Mouse (Mus musculus) retina, embryonic 14.5 days (tissue): Measurements from ENCODE around the gene Insr.
A peak's percentile ranks its signal among the peaks of the same experiment; 100 is the strongest.

Experiments used
- DNase-seq: peaks from one replicate; pipeline ENCODE4 v3.0.0-alpha.2; 2015; ENCODE audit warnings: low spot score

Gene Insr

DNA sequence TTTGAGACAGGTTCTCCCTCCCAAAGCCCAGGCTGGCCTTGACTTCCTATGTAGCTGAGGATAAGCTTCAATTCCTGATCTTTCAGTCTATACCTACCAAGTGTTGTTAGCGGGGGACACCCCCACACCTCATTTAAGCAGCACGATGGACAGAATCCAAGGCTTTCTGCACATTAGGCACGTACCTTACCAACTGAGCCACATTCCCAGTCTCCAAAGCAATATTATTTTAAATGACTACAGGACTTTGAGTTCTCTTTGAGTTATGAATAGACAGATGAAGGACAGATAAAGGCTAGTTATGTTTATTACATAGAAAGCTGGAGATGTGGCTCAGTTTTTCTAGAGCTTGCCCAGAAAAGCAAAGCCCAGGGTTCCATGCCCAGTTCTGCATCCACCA is 5.6 kb downstream of the Insr start:
- DNase-seq, result no peak

DNA sequence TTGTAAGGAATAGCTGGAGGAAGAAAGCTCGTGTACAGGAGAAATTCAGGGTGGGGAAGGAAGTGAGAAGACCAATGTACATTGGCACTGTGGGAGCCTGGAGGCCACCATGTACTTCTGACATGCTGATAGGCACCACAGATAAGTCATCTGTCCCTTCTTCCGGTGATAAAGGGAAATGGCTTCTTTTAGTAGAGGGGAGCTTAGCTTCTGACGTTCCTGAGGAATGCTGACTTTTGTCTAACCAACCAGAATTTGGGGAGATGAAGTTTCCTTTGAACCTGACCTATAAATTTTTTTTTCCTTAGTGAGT is 12.0 kb downstream of the Insr start:
- DNase-seq, result no peak

DNA sequence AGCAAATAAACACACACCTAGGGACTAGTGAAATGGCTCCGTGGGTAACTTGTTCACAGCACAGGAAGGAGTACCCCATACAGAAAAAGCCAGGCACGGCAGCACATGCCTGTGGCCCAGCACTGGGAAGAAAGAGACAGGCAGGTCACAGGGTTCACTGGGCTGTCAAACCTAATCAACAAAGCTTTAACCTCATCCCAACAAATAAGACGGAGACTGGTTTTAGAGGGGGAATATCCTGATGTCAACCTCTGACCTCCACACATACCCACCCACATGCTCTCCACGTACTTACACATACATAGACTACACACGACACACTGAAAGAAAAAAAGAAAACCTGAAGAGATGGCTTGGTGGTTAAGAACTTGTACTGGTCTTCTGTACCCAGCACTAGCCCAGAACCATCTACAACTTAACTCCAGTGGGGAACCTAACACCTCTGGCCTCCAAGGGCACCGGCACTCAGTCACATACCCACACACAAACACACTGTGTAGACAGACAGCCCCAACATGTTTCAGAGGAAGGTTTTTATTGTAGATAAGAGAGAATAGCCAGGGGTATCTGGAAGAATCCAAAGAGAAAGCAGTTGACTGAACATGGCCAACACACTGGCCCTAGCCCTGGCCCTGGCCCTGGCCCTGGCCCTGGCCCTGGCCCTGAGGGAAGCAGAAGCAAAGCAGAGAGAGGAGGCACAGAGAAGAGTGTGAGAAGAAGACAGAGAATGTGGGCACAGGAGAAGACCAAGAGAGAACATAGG is 12.6 kb downstream of the Insr start:
- peak; percentile 73 for DNase-seq

DNA sequence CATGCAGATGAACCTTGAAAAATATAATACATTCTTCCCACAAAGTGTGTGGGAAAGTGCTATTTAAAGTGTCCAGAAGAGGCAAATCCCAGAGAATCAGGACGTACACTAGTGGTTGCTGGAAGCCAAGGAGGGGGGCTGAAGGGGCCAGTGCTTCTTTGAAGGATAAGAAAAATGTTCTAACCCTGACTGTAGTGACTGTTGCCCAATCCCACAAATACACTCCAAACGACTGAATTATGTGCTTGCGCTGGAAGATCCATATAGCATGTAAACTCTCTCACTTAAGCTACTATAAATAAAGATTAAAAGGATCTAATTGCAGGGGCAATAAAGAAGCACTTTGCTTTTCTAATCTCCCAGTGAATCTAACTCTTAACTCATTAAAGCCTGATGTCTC is 14.2 kb downstream of the Insr start:
- no peak for DNase-seq

DNA sequence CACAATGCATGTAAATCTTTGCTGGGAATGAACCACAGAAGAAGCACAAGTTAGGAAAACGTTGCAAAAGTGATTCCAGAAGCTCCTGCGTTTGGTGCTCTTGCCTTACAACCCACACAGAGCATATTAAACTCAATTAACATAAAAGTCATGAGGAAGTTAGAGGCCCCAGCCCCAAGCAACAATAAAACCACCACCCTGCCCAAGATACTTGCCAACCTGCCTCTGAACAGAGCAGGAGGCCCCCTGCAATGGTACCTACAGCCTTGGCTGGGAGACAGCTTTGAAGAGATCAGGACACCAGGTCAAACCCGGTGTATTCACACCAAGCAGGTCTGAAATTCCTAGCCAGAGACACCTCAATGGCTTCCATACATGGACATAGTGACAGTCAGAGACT is 16.6 kb downstream of the Insr start:
- no peak for DNase-seq

DNA sequence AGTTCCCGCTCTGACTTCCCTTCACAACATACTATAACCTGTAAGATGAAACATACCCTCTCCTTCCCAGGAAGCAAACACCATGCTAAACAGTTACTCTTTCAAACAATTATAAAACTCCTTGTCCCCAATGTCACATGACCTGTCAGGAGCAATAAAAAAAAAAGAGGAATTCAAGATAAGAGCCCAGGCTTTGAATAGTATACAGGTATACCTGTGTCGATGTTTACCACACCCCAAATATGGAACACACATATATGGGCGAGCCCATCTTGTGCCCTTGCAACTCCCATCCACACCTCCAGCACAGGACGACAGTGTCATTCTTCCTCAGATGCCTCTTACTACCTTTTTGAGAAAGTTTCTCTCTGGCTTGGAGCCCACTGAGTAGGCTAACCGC is 18.3 kb downstream of the Insr start:
- DNase-seq, result no peak

DNA sequence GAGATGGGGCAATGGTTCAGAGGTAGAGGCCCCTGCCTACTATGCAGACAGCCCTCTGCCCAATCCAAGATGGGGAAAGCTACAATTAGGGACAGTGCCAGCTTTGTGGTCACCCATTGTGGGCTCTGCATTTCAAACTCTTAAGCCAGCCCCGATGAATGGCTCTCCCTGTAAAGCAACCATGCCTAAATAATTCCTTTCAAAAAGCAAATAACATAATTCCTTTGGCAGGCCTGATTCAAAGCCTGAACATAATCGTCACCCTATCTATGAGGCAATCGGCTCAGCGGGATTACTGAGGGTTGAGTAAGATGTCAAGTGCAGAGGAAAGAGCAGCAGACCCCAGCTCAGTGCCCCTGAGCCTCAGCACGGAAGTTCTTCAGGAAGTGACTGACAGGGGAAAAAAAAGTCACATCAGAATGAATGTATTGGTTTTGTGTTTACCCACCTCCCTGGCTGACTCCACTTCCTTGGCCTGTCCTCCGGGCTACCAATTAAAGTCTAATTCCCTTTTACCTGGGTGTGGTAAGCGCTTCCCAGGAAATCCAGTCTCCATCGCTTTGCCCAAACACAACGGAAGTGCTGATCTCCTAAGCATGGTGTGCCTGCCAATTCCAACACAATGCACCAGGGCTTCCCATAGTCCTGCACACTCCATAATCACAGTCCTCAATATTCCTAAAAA is 19.1 kb downstream of the Insr start:
- peak; percentile 47 for DNase-seq

DNA sequence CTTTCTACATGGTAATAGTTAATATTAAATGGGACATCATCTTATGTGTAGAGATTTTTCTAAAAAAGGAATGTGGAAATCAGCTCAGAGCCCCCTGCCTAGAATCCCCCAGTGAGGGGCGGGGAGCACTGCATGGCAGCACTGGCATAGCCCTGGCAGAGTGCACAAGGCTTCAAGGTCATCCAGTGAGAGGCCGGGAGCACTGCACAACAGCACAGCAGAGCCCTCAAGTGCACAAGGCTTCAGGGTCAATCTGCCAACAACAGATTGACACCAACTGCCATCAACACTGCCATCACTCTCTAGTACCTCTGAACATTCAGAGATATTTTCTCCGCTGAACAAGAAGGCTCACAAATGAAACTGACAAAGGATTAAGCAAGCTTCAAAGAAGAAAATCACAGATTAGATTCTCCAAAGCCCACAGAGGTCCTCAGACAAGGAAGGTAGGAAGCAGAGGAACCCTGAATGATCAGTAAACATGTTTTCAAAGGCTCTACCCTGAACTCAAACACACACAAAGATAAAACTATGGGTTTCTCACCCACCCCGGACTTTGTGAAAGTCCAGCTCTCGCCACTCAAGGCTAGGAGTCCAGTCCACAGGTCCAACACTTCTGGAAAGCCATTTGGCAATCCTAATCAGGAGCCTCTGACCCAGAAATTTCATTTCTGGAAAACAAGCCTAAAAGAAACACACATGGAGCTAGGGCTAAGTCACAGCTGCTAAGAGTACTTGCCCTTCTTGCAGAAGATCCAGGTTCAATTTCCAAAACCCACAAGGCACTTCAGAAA is 23.1 kb downstream of the Insr start:
- no peak for DNase-seq

DNA sequence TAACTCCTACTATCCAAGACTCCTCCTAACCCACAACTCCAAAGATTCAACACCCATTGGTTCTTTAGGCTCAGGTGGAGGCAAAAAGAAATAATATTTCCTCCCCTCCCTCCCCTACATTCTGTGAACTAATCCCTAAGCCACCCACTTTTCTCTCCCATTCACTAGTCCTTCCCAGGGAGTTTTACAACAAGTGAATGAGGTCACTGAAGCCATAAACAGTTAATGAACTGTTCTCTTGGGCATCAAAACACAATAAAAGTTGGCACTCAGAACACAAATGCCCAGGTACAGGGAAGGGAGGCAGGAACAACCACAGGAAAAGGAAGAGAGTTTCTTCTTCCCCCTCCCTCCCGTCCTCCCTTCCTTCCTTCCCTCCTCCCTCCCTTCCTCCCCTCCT is 24.1 kb downstream of the Insr start:
- DNase-seq, result no peak

DNA sequence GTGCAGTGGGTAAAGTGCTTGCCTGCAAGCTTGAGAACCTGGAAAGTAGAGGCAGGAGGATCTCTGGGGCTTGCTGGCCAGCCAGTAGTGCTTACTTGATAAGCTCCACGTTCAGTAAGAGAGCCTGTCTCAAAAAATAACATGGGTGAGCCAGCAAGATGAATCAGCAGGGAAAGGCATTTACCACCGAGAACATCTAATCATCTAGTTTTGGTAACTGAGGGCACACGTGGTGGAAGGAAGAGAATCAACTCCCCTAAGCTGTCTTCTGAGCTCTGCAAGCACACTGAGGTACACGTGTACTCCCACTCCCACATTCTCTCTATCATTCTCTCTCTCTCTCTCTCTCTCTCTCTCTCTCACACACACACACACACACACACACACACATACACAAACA is 26.2 kb downstream of the Insr start:
- no peak for DNase-seq

DNA sequence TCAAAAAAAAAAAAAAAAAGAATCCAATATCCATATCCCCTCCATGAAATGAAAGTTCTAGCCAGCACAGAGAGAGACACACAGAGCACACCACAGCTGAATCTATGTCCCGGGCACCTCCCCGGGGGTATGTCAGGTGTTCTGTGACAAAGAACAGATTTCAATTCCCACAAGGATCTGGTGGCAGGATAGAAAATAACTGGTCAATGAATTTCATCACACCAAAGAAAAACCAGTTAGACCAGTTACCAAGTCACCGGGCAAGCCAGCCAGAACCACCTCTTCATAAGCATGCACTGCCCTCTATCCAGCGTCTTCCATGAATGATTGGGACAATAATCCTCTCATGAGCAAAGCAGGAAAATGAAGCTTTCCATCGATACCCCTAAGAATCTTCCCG is 26.8 kb downstream of the Insr start:
- no peak for DNase-seq

DNA sequence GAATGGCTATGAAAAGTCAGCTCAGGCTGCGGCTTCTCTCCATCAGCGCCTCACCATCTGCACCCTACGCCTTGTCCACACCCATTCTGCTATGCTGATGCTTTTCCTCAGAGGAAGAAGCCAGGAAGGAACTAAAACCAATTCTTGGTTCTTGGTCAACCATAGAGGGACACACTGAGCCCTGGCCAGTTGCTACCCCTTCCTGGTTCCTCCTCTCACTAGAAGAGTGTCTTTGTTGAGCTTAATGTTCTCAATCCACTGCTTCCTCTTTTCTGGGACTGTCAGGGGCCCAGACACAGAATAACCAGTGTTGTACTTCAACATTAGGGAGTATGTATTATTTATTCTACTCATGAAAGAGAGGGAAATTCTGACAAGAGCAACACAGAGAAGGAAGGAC is 28.3 kb downstream of the Insr start:
- no peak for DNase-seq

DNA sequence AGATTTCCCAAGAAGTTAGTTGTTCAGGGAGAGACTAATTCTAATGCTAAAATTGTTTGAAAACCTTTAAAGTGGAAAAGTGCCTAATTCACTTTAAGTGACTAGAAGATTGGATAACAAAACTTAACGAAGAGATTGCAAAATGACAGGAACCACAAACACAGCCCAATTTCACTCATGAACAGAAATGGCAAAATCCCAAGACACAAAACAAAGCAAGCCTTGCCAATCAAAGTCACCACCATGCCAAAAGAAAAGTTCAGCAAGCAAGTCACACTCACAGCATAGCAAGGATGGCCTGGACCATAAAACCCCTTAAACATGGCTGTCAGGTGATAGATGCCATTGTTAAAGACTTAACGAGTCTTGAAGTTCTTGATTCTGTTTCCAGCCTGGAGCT is 29.5 kb downstream of the Insr start:
- DNase-seq, result no peak

DNA sequence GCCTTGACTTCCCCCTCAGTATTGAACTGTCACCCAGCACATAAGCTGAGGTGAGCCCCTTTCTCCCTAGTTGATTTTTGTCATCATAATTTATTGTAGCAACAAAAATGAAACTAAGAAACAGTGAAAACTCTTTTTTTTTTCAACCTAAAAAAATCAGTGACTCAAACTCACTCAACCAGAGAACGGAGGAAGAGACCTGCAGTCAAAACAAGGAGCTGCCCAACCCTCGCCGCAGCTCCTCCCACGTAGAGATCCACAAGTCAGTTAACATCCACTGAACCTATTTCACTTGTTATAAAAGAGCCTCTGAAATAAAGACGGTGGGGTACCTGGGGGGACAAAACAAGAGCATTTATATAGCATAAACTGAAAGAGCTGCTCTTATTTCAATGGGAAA is 30.7 kb downstream of the Insr start:
- no peak for DNase-seq

DNA sequence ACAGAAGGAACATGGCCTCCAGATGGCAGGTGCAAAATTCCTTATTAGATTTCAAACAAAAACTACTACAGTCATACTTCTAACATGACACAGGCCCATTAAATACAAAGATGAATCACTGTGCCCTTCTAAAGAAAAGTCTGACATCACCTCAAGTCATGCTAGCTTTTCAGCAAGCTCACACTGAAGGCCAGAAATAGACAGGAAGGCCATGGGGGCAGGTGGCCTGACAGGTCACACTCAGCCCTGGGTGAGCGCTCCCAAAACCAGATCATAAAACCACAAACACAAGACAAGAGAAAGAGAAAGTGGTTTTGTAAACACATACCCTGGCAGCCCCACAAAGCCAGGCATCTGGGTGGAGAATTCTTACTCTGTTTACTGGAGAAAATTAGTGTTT is 32.3 kb downstream of the Insr start:
- DNase-seq, result no peak

DNA sequence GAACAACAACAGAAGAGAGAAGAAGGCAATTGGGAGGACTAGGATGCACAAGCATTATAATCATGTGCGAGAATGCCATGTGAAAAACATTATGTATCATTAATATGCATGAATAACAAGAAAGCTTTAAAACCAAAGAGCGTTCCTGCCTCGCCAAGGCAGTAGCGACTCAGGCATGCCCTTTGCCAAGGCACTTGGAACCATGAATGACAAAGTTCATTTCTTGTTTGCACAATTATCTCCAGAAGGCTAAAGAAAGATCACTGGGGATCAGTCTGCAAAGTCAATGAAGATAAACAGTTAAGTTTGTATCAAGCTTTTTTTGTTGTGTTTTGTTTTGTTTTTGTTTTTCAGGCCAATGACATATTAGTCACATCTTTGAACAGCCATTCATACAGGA is 36.2 kb downstream of the Insr start:
- DNase-seq, result no peak

DNA sequence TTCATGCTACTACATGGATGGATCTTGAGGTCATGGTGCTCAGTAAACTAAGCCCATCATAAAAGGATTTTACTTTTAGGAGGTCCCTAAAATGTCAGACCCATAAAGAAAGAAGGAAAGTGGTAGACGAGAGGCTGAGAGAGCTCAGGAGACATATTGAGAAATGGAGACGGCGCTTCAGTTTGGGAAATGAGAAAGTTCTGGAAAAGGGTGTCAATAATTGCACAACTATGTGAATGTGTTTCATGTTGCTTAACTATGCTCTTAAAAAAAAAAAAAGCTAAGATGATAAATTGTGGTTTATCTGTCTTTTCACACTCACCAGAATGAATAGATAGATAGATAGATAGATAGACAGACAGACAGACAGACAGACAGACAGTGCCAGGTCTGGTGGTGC is 38.7 kb downstream of the Insr start:
- no peak for DNase-seq

DNA sequence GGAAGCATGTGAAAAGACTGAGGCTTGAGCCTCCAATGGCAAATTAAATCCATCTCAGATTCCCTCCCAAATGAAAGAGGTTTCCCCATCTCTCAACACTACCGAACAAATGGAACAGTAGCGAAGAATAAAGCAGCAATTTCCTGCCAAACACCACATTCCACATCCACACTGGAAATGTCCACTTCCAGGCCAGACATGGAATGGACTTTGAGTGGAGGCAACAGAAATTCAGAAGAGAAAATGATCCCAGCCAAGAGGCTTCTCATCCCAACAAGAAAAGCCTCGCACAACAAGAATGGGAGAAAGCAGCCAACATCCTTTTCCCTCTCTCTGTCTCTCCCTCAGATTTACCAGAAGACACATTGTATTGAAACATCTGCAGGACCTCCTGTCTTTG is 39.8 kb downstream of the Insr start:
- no peak for DNase-seq

DNA sequence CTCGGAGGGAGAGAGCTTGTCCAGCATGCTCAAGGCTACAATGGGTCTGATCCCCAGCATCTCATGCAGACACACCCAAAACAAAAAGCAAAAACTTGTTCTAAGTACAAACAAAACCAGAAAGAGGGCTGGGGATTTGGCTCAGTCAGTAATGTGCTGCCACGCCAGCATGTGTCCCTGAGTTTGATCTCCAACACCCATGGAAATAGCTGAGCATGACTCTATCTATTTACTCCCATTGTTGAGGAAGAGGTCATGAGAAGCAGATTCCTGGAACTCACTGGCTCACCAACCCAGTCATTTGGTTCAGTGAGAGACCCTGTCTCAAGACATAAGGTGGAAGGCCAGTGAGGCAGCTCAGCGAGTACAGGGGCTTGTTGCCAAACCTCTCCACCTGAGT is 40.6 kb downstream of the Insr start:
- DNase-seq, result no peak

DNA sequence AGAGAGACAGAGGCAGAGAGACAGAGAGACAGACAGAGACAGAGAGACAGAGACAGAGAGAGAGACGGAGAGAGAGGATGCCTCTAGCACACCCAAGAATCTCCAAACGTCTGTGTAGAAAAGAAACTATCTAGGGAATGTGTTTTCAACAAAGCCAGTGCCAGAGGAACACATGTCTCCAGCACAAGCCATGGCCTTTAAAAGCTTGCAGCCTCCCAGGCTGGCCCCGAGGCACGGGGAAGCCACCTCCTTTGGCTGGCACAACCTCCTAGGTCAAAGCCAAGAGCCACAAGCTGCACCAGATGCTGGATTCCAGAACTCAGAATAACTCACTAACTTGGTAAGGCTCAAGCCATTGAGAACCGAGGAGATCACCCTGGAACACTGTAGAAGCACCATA is 42.1 kb downstream of the Insr start:
- DNase-seq, result no peak

DNA sequence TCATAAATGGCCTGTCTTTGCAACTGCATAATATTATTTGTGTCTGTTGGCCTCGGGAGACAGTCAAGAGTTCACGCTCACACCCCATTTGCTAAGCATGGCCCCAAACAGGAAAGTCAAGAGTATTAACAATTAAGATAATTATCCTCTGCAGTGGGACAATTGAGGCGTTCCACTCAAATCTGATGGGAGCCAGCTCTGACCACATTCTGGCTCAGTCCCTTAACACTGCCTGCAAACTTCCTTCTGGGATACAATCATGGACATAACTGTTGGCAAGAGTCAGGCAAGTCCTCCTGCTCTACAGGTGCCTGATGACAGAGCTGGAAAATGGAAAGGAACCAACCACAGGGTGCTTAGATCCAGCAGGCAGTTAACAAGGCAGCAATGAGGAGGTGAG is 43.1 kb downstream of the Insr start:
- DNase-seq, result no peak

DNA sequence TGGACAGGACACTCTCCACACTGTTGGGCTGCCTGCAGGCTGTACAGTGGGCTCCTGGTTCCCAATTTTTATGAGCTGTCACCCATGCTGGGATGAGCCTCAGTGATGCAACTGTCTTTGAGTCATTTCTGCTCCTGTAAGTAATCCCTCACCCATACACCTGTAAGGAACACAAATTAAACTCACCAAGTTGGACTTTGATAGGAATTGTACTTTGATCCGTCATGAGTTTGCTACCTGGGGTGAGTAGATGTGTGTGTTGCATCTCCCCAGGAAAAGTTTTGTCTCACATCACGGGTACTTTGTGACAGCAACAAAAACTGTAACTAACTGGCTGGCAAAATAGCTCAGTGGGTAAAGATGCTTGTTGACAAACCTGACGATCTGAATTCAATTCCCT is 44.8 kb downstream of the Insr start:
- no peak for DNase-seq

DNA sequence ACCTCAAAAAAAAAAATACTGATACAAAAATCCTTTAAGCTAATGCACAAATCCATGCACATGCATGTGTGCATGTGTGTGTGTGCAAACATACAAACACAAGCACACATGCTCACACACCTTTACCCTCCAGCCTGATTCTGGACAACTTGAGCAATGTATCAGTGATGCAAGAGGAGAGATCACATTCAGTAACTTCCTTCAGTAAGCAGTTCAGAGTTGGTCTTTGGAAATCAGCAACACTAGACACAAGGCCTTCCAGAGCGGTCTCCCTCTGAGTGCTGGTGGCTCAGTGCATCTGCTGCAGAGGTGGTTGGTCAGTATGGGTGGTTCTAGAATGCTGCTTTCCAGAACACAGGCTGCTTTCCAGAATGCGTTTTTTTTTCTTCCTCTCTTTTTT is 46.8 kb downstream of the Insr start:
- DNase-seq, result no peak
